Mouse (Mus musculus): ENCODE measurements around the gene Chchd2. TPM values are rescaled to one million over a fixed set of nuclear protein-coding genes. Genes with fewer than 3 reads are reported as not detected.
"Not testable (repeated sequence)": the region's sequence is repeated elsewhere in the genome, so short reads cannot be mapped to it uniquely, and the experiment has no call there.

The Chchd2 gene
- polyA plus RNA-seq (2015; fragmentation: Nextera tagmentation; extraction: Ambion mirVana), result 847 and 887 TPM in 2 replicates

- Histone ChIP-seq H3K4me1 (peaks cover 16% of the 10 kb centered on the region), H3K27ac (peak within 1 kb of the TSS; percentile 90), H3K4me3 (peak within 1 kb of the TSS; percentile 68), H3K4me2 (peak within 1 kb of the TSS; percentile 70), H3K9me3 (no peaks in the 10 kb centered on the region), H3K36me3 (peaks cover 17% of the 10 kb centered on the region), H3K9ac (peak within 1 kb of the TSS; percentile 80), H3K27me3 (no peaks in the 10 kb centered on the region)
- peak; percentile 100 for ATAC-seq (ENCODE audit: borderline replicate concordance, extremely low read depth, low FRiP score, low TSS enrichment)
- WGBS, result under 1% methylated on average over 46 of the region's 46 CpGs
These were observed at the start of gene Chchd2 for GRCm38 (mm10) chr5:129886911-129887636. Chchd2 (minus strand) TSS chr5:129887470.

DNA sequence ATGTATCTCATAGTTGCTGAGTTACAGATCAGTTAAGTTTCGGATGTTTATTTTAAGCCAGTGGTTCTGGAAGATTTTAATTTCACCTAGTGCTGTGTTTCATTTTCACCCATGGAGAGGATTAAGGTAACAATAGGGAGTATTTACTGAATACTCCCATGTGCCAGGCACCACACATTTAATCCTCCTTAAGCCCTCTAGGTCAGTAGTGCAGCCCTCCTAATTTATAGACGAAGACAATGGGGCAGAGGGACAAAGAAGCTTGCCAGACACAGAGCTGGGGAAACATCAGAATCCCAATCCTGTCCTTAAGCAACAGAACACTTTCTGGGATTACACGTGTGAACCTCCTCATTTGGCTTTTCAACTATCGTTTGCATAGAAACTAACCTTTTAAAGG, 49.7 kb upstream of the Chchd2 start:
- Histone ChIP-seq H3K27me3 (no peaks in the 10 kb centered on the region), H3K36me3 (no peaks in the 10 kb centered on the region), H3K27ac (no peak overlapping the region), H3K4me3 (no peak overlapping the region), H3K9ac (no peak overlapping the region), H3K9me3 (no peaks in the 10 kb centered on the region), H3K4me2 (no peak overlapping the region), H3K4me1 (0 out of 2 replicates have a peak, but pooled peaks cover 4% of the 10 kb centered on the region)
- WGBS, result 51% methylated on average over 4 of the region's 4 CpGs
- no peak for ATAC-seq (ENCODE audit: borderline replicate concordance, extremely low read depth, low FRiP score, low TSS enrichment)

GRCm38 (mm10) chr5:129929924-129930855, 42.9 kb upstream of the Chchd2 start:
- H3K9ac ChIP-seq, result no peak overlapping the region
- no peak overlapping the region for H3K4me2 ChIP-seq
- WGBS, result 31% methylated on average over 9 of the region's 9 CpGs
- H3K27me3 ChIP-seq, result no peaks in the 10 kb centered on the region
- H3K9me3 ChIP-seq, result no peaks in the 10 kb centered on the region
- peaks cover 10% of the 10 kb centered on the region for H3K4me1 ChIP-seq
- peak; percentile 57; the same call in 1 of the 2 replicates for ATAC-seq (ENCODE audit: borderline replicate concordance, extremely low read depth, low FRiP score, low TSS enrichment)
- no peaks in the 10 kb centered on the region for H3K36me3 ChIP-seq
- peak overlapping the region; percentile 66 for H3K27ac ChIP-seq
- H3K4me3 ChIP-seq, result no peak overlapping the region

DNA sequence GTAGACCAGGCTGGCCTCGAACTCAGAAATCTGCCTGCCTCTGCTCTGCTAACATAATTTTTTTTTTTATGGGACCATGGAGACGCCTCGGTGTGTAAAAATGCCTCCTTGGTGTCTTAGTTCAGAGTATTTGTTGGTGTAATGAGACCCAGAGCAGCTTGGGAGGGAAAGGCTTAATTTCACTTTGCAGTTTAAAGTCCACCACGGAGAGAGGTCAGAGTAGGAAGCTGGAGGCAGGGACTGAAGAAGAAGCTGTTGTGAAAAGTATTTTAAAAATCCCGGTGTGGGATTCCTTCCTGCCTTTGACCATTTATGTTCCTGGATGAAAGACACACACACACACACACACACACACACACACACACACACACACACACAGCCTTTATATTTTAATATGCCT, 38.7 kb upstream of the Chchd2 start:
- Histone ChIP-seq H3K27ac (no peak overlapping the region), H3K9me3 (no peaks in the 10 kb centered on the region), H3K4me3 (no peak overlapping the region), H3K36me3 (no peaks in the 10 kb centered on the region), H3K4me2 (no peak overlapping the region), H3K4me1 (peaks cover 10% of the 10 kb centered on the region), H3K27me3 (no peaks in the 10 kb centered on the region), H3K9ac (no peak overlapping the region)
- WGBS, result 64% methylated on average over 5 of the region's 5 CpGs
- ATAC-seq (ENCODE audit: borderline replicate concordance, extremely low read depth, low FRiP score, low TSS enrichment), result no peak

DNA sequence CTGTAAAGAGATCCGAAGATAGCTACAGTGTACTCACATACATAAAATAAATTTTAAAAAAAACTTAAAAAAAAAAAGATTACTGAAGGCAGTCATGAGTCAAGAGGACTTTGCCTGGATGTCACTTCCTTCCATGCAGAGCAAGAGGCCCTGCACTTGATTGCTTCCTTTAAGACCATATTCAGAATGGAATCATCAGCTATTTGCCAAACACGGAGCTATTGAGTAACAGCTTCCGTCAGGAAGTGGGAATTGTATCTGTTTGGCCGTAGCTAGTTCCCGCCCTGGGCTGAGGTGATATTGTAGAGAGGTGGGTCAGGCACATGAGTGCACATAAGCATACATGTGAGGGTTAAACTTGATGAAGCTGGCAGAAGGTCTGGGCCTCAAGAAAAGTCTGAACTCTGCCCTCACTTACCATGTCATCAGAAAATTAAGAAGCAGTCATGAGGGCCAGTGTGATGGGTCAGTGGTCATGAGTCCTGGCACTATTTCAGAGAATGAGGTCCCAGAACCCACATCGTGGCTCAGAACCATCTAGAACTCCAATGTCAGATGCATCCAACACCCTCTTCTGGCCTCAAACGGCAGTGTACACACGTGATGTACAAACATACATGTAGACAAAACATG, 37.7 kb upstream of the Chchd2 start:
- Histone ChIP-seq H3K4me1 (peaks cover 2% of the 10 kb centered on the region; the same call in 1 of the 2 replicates), H3K4me2 (no peak overlapping the region), H3K4me3 (no peak overlapping the region), H3K9me3 (no peaks in the 10 kb centered on the region), H3K27ac (no peak overlapping the region), H3K36me3 (no peaks in the 10 kb centered on the region), H3K9ac (no peak overlapping the region), H3K27me3 (no peaks in the 10 kb centered on the region)
- ATAC-seq (ENCODE audit: borderline replicate concordance, extremely low read depth, low FRiP score, low TSS enrichment), result no peak
- WGBS, result 76% methylated on average over 8 of the region's 8 CpGs

GRCm38 (mm10) chr5:129921972-129922371, 34.7 kb upstream of the Chchd2 start:
- H3K27me3 ChIP-seq, result no peaks in the 10 kb centered on the region
- no peak overlapping the region for H3K9ac ChIP-seq
- WGBS, result 90% methylated on average over 4 of the region's 4 CpGs
- H3K4me1 ChIP-seq, result no peaks in the 10 kb centered on the region
- no peak for ATAC-seq (ENCODE audit: borderline replicate concordance, extremely low read depth, low FRiP score, low TSS enrichment)
- H3K9me3 ChIP-seq, result no peaks in the 10 kb centered on the region
- H3K27ac ChIP-seq, result no peak overlapping the region
- no peak overlapping the region for H3K4me3 ChIP-seq
- no peak overlapping the region for H3K4me2 ChIP-seq
- H3K36me3 ChIP-seq, result no peaks in the 10 kb centered on the region

GRCm38 (mm10) chr5:129919320-129919719, 32.0 kb upstream of the Chchd2 start:
- Histone ChIP-seq H3K27me3 (no peaks in the 10 kb centered on the region), H3K4me1 (no peaks in the 10 kb centered on the region), H3K9me3 (no peaks in the 10 kb centered on the region), H3K4me2 (no peak overlapping the region), H3K36me3 (no peaks in the 10 kb centered on the region), H3K4me3 (no peak overlapping the region), H3K27ac (no peak overlapping the region), H3K9ac (no peak overlapping the region)
- 60% methylated on average over 8 of the region's 8 CpGs for WGBS
- ATAC-seq (ENCODE audit: borderline replicate concordance, extremely low read depth, low FRiP score, low TSS enrichment), result no peak

- WGBS, result 68% methylated on average over 9 of the region's 9 CpGs
- H3K9me3 ChIP-seq, result no peaks in the 10 kb centered on the region
- no peaks in the 10 kb centered on the region for H3K36me3 ChIP-seq
- no peaks in the 10 kb centered on the region for H3K27me3 ChIP-seq
- H3K4me2 ChIP-seq, result no peak overlapping the region
- H3K9ac ChIP-seq, result no peak overlapping the region
- no peak overlapping the region for H3K27ac ChIP-seq
- no peak for ATAC-seq (ENCODE audit: borderline replicate concordance, extremely low read depth, low FRiP score, low TSS enrichment)
- H3K4me3 ChIP-seq, result no peak overlapping the region
- H3K4me1 ChIP-seq, result no peaks in the 10 kb centered on the region
These were observed 31.5 kb upstream of the Chchd2 start for GRCm38 (mm10) chr5:129918752-129919151.

DNA sequence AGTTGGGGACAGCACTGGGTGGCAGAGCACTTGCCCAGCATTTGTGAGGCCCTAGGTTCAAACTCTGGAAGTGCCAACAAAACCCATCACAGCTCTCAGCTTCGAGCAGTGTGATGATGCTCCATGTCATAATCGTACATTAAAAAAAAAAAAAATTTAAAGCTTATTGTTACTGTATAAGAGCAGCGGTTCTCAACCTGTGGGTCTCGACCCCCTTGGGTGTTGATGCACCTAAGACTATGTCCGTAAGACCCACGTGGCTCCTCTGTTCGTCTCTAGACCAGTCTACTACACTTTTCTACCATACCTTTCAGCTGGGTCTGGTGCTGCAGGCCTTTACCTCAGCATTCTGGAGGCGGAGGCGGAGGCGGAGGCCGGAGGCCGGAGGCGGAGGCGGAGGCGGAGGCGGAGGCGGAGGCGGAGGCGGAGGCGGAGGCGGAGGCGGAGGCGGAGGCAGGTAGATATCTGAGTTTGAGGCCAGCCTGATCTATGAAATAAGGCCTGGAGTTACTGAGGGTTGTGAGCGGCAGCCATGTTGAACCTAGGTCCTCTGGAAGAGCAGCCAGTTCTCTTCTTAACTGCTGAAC, 30.9 kb upstream of the Chchd2 start:
- Histone ChIP-seq H3K9ac (no peak overlapping the region), H3K4me2 (no peak overlapping the region), H3K27me3 (no peaks in the 10 kb centered on the region), H3K36me3 (no peaks in the 10 kb centered on the region), H3K27ac (no peak overlapping the region), H3K9me3 (no peaks in the 10 kb centered on the region), H3K4me3 (no peak overlapping the region), H3K4me1 (no peaks in the 10 kb centered on the region)
- WGBS, result 84% methylated on average over 24 of the region's 24 CpGs
- ATAC-seq (ENCODE audit: borderline replicate concordance, extremely low read depth, low FRiP score, low TSS enrichment), result no peak

GRCm38 (mm10) chr5:129915491-129915890, 28.2 kb upstream of the Chchd2 start:
- not testable (repeated sequence) for H3K4me3 ChIP-seq; H3K27ac ChIP-seq; H3K4me1 ChIP-seq; H3K36me3 ChIP-seq; ATAC-seq (ENCODE audit: borderline replicate concordance, extremely low read depth, low FRiP score, low TSS enrichment); H3K9me3 ChIP-seq; H3K27me3 ChIP-seq; H3K4me2 ChIP-seq; H3K9ac ChIP-seq
- 78% methylated on average over 11 of the region's 11 CpGs for WGBS

DNA sequence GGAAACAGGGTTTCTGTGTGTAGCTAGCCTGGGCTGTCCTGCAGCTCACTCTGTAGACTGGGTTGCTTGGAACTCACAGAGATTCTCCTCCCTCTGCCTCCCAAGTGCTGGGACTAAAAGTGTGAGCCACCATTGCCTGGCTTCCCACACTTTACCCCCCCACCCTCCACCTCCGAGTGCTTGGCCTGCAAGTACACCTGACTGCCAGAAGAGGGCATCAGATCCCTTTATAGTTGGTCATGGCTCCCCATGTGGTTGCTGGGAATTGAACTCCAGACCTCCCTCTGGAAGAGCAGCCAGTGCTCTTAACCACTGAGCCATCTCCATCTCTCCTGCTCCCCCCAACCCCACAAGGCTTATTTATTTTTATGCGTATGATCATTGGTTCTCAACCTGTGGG, 26.8 kb upstream of the Chchd2 start:
- no peak overlapping the region for H3K4me2 ChIP-seq
- WGBS, result 34% methylated on average over 2 of the region's 2 CpGs
- no peak overlapping the region for H3K4me3 ChIP-seq
- no peaks in the 10 kb centered on the region for H3K36me3 ChIP-seq
- no peak overlapping the region for H3K9ac ChIP-seq
- no peak overlapping the region for H3K27ac ChIP-seq
- H3K27me3 ChIP-seq, result no peaks in the 10 kb centered on the region
- ATAC-seq (ENCODE audit: borderline replicate concordance, extremely low read depth, low FRiP score, low TSS enrichment), result 0 out of 2 replicates have a peak, but pooled peaks have one; percentile 39
- H3K9me3 ChIP-seq, result no peaks in the 10 kb centered on the region
- H3K4me1 ChIP-seq, result 0 out of 2 replicates have a peak, but pooled peaks cover 2% of the 10 kb centered on the region
